Mouse (Mus musculus): Measurements from ENCODE around the gene Dcun1d4. TPM values are rescaled to one million over a fixed set of nuclear protein-coding genes. Genes with fewer than 3 reads are reported as not detected.

Gene Dcun1d4
- polyA plus RNA-seq, 1 experiment, result 5.3 TPM

DNA sequence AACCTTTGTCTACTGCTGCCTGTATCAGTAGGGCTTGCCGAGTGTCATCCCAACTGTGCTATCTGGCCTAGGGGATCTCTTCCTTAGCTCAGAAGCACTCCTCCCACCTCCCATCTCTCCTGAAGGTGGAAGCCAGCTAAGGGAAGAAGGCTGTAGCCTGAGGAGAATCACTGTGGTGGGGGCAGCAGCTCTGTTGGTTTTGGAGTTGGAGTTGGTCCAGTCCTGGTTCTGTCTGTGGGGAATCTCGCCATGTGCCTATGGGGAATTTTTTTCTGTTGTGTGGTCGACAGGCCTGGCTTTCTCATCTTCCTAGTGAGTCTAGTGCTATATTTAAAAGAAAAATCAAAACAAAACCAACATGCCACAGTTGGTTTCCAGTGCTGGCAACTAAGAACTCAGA is 16.6 kb downstream of the Dcun1d4 start:
- H3K4me3 ChIP-seq, result no peak overlapping the region
- no peaks in the 10 kb centered on the region for H3K36me3 ChIP-seq (ENCODE audit: control insufficient read depth, insufficient read depth)
- H3K79me2 ChIP-seq (ENCODE audit: control insufficient read depth, insufficient read depth), result peaks cover 21% of the 10 kb centered on the region
- no peaks in the 10 kb centered on the region for H3K27me3 ChIP-seq (ENCODE audit: control insufficient read depth, insufficient read depth, insufficient read length)
- H3ac ChIP-seq (ENCODE audit: control insufficient read depth, insufficient read length), result no peak overlapping the region
- H3K4me2 ChIP-seq (ENCODE audit: low read depth), result no peak overlapping the region
- TF ChIP-seq SRF (IDR thresholded peaks at IDR 0.05; ENCODE audit: control insufficient read depth, insufficient read length, low read depth) (no peak), E2F4 (IDR thresholded peaks at IDR 0.05; ENCODE audit: insufficient read depth) (no peak), REST (IDR thresholded peaks at IDR 0.05; ENCODE audit: insufficient read depth, insufficient read length) (no peak), TCF3 (IDR thresholded peaks at IDR 0.05; ENCODE audit: insufficient read length, low read depth) (no peak), TCF12 (IDR thresholded peaks at IDR 0.05; ENCODE audit: insufficient read depth, poor library complexity, severe bottlenecking) (no peak), USF1 (IDR thresholded peaks at IDR 0.05; ENCODE audit: low read depth) (no peak), POLR2A (IDR thresholded peaks at IDR 0.05; ENCODE audit: insufficient read length, low read depth) (no peak), MYOG (IDR thresholded peaks at IDR 0.05; ENCODE audit: control insufficient read depth in 1 of 3, insufficient read depth in 1 of 3, insufficient read length in 2 of 3, low read depth in 2 of 3) (no peak), CEBPB (IDR thresholded peaks at IDR 0.05; ENCODE audit: insufficient read depth, poor library complexity, severe bottlenecking) (no peak), MYOD1 (IDR thresholded peaks at IDR 0.05; ENCODE audit: control insufficient read depth in 1 of 3, insufficient read length in 2 of 3, low read depth in 2 of 3) (no peak), MAX (IDR thresholded peaks at IDR 0.05; ENCODE audit: low read depth) (no peak), POLR2AphosphoS2 (IDR thresholded peaks at IDR 0.05; ENCODE audit: insufficient read length, low read depth) (no peak)

DNA sequence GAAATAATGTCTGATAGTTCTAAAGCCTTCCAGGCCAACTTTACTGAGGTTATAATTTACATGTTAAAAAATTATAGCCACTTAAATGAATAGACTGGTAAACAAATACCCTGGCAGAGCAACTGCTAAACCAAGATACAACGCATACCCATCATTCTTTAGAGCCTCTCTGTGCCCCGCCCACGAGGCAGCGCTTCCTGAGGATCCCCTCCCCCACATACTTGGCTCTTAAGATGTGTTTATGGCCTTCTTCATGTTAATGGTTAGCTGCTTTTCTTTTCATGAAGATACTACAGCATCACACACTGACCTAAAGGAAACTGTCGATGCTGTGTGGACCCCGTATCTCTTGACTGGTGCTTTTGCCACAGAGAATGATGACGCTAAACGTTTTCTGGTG is 17.8 kb downstream of the Dcun1d4 start:
- no peaks in the 10 kb centered on the region for H3K36me3 ChIP-seq (ENCODE audit: control insufficient read depth, insufficient read depth)
- TF ChIP-seq CEBPB (IDR thresholded peaks at IDR 0.05; ENCODE audit: insufficient read depth, poor library complexity, severe bottlenecking) (no peak), MYOD1 (IDR thresholded peaks at IDR 0.05; ENCODE audit: control insufficient read depth in 1 of 3, insufficient read length in 2 of 3, low read depth in 2 of 3) (no peak), MAX (IDR thresholded peaks at IDR 0.05; ENCODE audit: low read depth) (no peak), USF1 (IDR thresholded peaks at IDR 0.05; ENCODE audit: low read depth) (no peak), TCF3 (IDR thresholded peaks at IDR 0.05; ENCODE audit: insufficient read length, low read depth) (no peak), E2F4 (IDR thresholded peaks at IDR 0.05; ENCODE audit: insufficient read depth) (no peak), REST (IDR thresholded peaks at IDR 0.05; ENCODE audit: insufficient read depth, insufficient read length) (no peak), SRF (IDR thresholded peaks at IDR 0.05; ENCODE audit: control insufficient read depth, insufficient read length, low read depth) (no peak), POLR2AphosphoS2 (IDR thresholded peaks at IDR 0.05; ENCODE audit: insufficient read length, low read depth) (no peak), TCF12 (IDR thresholded peaks at IDR 0.05; ENCODE audit: insufficient read depth, poor library complexity, severe bottlenecking) (no peak), POLR2A (IDR thresholded peaks at IDR 0.05; ENCODE audit: insufficient read length, low read depth) (no peak), MYOG (IDR thresholded peaks at IDR 0.05; ENCODE audit: control insufficient read depth in 1 of 3, insufficient read depth in 1 of 3, insufficient read length in 2 of 3, low read depth in 2 of 3) (no peak)
- H3K79me2 ChIP-seq (ENCODE audit: control insufficient read depth, insufficient read depth), result peaks cover 14% of the 10 kb centered on the region
- no peaks in the 10 kb centered on the region for H3K27me3 ChIP-seq (ENCODE audit: control insufficient read depth, insufficient read depth, insufficient read length)
- H3K4me2 ChIP-seq (ENCODE audit: low read depth), result no peak overlapping the region
- no peak overlapping the region for H3K4me3 ChIP-seq
- no peak overlapping the region for H3ac ChIP-seq (ENCODE audit: control insufficient read depth, insufficient read length)

DNA sequence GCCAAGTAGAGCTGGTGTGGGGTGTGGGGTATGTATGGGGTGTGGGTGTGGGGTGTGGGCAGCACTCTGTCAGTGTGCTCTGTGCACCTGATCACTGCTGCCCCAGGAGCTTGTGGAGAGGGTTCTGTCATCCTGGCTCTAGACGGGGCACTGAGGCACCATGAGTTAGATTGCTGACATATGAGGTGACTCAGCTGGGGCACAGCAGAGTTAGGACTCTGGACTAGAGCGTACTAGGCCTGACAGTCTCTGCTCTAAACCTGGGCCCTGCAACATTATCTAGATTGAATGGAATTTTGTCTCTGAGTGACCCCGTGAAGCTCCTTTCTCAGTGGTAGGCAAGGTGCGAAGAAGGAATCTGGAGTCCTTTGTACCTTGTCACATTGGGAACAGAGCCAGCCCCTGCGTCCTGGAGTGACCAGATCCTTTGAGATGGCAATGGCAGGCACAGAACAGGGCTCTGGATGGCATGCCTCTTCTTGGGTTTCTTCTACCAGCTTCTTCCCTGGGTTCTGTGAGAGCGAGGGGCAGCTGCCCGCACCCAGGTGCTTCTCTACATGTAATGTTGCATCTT is 20.2 kb downstream of the Dcun1d4 start:
- Histone ChIP-seq H3K36me3 (ENCODE audit: control insufficient read depth, insufficient read depth) (no peaks in the 10 kb centered on the region), H3K79me2 (ENCODE audit: control insufficient read depth, insufficient read depth) (peaks cover 7% of the 10 kb centered on the region), H3K4me3 (no peak overlapping the region), H3ac (ENCODE audit: control insufficient read depth, insufficient read length) (no peak overlapping the region), H3K27me3 (ENCODE audit: control insufficient read depth, insufficient read depth, insufficient read length) (no peaks in the 10 kb centered on the region), H3K4me2 (ENCODE audit: low read depth) (no peak overlapping the region)
- no peak for TF ChIP-seq MAX (IDR thresholded peaks at IDR 0.05; ENCODE audit: low read depth)
- TF ChIP-seq E2F4 (IDR thresholded peaks at IDR 0.05; ENCODE audit: insufficient read depth), result no peak
- no peak for TF ChIP-seq POLR2AphosphoS2 (IDR thresholded peaks at IDR 0.05; ENCODE audit: insufficient read length, low read depth)
- TF ChIP-seq POLR2A (IDR thresholded peaks at IDR 0.05; ENCODE audit: insufficient read length, low read depth), result no peak
- no peak for TF ChIP-seq SRF (IDR thresholded peaks at IDR 0.05; ENCODE audit: control insufficient read depth, insufficient read length, low read depth)
- no peak for TF ChIP-seq MYOG (IDR thresholded peaks at IDR 0.05; ENCODE audit: control insufficient read depth in 1 of 3, insufficient read depth in 1 of 3, insufficient read length in 2 of 3, low read depth in 2 of 3)
- TF ChIP-seq REST (IDR thresholded peaks at IDR 0.05; ENCODE audit: insufficient read depth, insufficient read length), result no peak
- TF ChIP-seq TCF12 (IDR thresholded peaks at IDR 0.05; ENCODE audit: insufficient read depth, poor library complexity, severe bottlenecking), result no peak
- no peak for TF ChIP-seq TCF3 (IDR thresholded peaks at IDR 0.05; ENCODE audit: insufficient read length, low read depth)
- TF ChIP-seq CEBPB (IDR thresholded peaks at IDR 0.05; ENCODE audit: insufficient read depth, poor library complexity, severe bottlenecking), result no peak
- no peak for TF ChIP-seq USF1 (IDR thresholded peaks at IDR 0.05; ENCODE audit: low read depth)
- no peak for TF ChIP-seq MYOD1 (IDR thresholded peaks at IDR 0.05; ENCODE audit: control insufficient read depth in 1 of 3, insufficient read length in 2 of 3, low read depth in 2 of 3)

DNA sequence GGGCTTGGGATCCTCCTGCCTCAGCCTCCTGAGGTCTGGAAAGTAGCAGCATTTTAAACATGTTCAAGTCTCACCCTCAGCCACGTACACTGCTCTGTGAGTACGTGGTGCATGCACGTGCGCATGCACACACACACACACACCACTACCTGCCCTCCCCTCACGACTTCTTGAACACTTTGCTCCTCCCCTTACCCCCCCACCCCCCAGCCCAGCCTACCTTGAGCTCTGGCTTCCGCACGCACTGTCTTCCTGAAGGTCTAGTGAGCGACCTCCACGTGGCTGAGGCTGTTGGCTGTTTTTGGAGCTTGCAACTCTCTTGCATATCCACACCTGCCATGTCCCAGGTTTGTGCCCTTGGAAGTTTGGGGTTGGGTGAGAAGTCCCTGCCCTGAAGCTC is 21.6 kb downstream of the Dcun1d4 start:
- Histone ChIP-seq H3K79me2 (ENCODE audit: control insufficient read depth, insufficient read depth) (peaks cover 2% of the 10 kb centered on the region), H3K4me2 (ENCODE audit: low read depth) (no peak overlapping the region), H3K4me3 (no peak overlapping the region), H3ac (ENCODE audit: control insufficient read depth, insufficient read length) (no peak overlapping the region), H3K36me3 (ENCODE audit: control insufficient read depth, insufficient read depth) (no peaks in the 10 kb centered on the region), H3K27me3 (ENCODE audit: control insufficient read depth, insufficient read depth, insufficient read length) (no peaks in the 10 kb centered on the region)
- TF ChIP-seq CEBPB (IDR thresholded peaks at IDR 0.05; ENCODE audit: insufficient read depth, poor library complexity, severe bottlenecking), result no peak
- TF ChIP-seq USF1 (IDR thresholded peaks at IDR 0.05; ENCODE audit: low read depth), result no peak
- no peak for TF ChIP-seq E2F4 (IDR thresholded peaks at IDR 0.05; ENCODE audit: insufficient read depth)
- TF ChIP-seq MYOD1 (IDR thresholded peaks at IDR 0.05; ENCODE audit: control insufficient read depth in 1 of 3, insufficient read length in 2 of 3, low read depth in 2 of 3), result no peak
- no peak for TF ChIP-seq MAX (IDR thresholded peaks at IDR 0.05; ENCODE audit: low read depth)
- TF ChIP-seq SRF (IDR thresholded peaks at IDR 0.05; ENCODE audit: control insufficient read depth, insufficient read length, low read depth), result no peak
- TF ChIP-seq TCF3 (IDR thresholded peaks at IDR 0.05; ENCODE audit: insufficient read length, low read depth), result no peak
- no peak for TF ChIP-seq MYOG (IDR thresholded peaks at IDR 0.05; ENCODE audit: control insufficient read depth in 1 of 3, insufficient read depth in 1 of 3, insufficient read length in 2 of 3, low read depth in 2 of 3)
- TF ChIP-seq TCF12 (IDR thresholded peaks at IDR 0.05; ENCODE audit: insufficient read depth, poor library complexity, severe bottlenecking), result no peak
- TF ChIP-seq POLR2AphosphoS2 (IDR thresholded peaks at IDR 0.05; ENCODE audit: insufficient read length, low read depth), result no peak
- TF ChIP-seq REST (IDR thresholded peaks at IDR 0.05; ENCODE audit: insufficient read depth, insufficient read length), result no peak
- no peak for TF ChIP-seq POLR2A (IDR thresholded peaks at IDR 0.05; ENCODE audit: insufficient read length, low read depth)

Measured in myocyte (in vitro differentiated cells).